Mouse (Mus musculus) 3T3-L1 (cell line): ENCODE results near the gene Nrarp.

Source experiments
- DNase-seq: peaks from one replicate; pipeline ENCODE4 v3.0.0-alpha.2; 2015; ENCODE audit warnings: low read depth, low spot score

Gene Nrarp

GRCm38 (mm10) chr2:25196172-25196954 is 15.8 kb downstream of the Nrarp start, which contains the start of gene Tor4a:
Gene Tor4a (minus strand): TSS chr2:25196886.
- DNase-seq: peak; percentile 87

DNA sequence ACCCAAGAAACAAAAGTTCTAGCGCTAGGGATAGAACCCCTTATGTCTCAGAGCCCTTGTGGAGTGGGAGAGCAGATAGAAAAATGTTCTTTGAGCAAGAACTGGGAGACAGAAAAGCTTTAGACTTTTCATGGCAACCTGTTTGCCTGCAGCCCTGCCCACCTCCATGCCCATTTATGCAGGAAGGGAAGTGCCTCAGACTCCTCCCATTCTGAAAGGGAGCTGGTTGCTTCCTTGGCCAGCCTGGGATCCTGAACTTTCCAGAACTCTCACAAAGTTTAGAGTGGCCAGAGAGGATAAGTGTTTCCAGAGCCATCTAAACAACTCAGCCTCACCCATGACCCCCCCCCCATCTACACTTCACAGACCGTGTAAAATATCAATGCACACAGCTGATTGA is 16.6 kb downstream of the Nrarp start:
- DNase-seq: peak; percentile 48

- DNase-seq: no peak
Measured at GRCm38 (mm10) chr2:25197946-25198345, 17.4 kb downstream of the Nrarp start.

DNA sequence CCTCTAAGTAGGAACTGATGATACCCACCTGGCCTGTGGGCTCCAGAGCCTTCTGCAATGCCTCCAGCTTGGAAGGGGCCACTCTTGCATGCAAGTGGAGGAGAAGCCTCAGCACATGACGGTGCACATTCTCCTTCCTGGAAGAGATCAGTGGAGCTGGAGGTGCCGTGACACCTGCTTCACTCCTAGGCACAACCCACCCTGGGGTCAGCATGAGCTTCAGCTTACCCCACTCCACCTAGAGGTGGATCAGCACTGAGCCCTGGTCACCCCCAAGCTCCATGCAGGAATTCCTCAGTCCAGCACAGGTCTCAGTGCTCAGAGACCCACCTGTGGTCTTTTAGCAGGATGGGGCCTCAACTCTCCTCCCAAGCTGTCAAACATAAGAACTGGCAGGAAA is 20.1 kb downstream of the Nrarp start:
- DNase-seq: no peak

DNA sequence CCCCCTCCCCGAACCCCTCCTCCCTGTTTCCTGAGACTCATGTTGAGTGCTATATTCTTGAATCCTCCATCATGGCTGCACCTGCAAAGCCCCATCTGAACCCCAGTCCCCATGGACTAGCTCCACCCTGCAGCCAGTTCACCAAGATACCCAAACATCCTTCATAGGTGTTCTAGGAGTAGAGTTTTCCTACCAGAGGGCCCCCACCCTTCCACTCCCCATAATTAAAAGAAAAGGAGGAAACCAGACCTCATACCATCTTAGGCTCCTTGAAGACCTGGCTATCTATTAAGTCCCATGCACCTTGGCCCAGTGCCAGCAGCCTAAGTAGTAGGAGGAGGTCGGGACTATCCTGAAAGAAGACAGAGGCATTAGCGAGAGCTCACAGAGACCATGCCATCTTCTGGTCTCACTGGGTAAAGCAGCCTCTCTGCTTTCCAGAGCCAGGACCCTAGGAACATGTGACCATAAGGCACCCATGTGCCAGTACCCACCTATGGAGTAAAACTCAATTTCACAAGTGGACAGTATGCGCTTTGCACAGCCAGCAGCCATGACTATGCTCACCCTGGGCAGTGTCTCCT is 23.2 kb downstream of the Nrarp start:
- no peak for DNase-seq

GRCm38 (mm10) chr2:25207593-25207992 is 27.0 kb downstream of the Nrarp start:
- no peak for DNase-seq

DNA sequence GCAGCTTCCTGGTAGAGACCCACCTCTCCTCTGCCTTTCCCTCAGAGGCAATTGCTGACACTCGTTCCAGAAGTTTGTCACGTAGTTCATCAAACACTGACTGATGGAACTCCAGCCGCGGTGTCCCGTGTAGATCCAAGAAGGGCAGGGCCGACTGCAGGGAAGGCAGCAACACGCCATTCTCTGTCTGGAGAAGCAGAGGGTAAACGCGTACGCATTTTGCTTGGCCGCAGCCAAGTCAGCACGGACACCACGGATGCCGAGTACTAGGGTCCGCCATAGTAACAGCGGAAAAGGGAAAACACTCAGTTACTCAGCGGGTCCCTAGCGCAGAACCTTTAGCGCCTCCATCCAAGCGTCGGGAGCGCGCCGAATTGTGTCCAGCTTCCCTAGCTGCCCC is 30.1 kb downstream of the Nrarp start:
- DNase-seq: no peak

DNA sequence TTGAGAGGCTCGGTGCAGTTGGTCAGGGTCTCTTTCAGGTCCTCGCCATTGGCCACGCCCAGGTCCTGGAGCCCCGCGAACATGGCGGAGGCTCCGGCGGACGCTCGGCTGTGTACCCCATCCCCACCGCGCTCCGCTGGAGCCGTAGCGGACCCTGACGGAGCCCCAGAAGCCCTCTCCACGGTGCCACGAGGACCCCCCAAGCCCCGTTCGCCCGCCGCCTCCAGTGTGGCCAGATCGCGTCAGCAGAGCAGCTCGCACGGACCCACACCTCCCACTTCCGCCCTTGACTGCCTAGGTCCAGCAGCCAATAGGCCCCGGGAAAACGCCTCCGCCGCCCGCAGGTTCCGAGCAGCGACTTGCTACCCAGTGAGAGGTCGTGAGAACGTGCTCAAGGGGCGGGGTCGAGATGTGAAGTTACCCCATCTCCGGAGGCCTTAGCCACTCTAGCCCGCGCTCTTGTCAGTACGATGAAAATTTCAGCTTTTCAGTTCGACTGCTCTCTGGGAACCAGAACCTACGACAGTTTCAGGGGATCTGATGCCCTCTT is 30.6 kb downstream of the Nrarp start, which contains the start of gene Nelfb:
Gene Nelfb (minus strand): TSS at position 369 of the 550 bp plus-strand sequence.
- DNase-seq: peak; percentile 95

- no peak for DNase-seq
Measured at GRCm38 (mm10) chr2:25213266-25213865, 32.8 kb downstream of the Nrarp start.

- no peak for DNase-seq
Measured at GRCm38 (mm10) chr2:25214444-25214843, 33.9 kb downstream of the Nrarp start, which contains the start of gene Stpg3. Gene Stpg3 (minus strand): TSS chr2:25214637.

GRCm38 (mm10) chr2:25217666-25218065 is 37.1 kb downstream of the Nrarp start:
- no peak for DNase-seq

GRCm38 (mm10) chr2:25218445-25218844 is 37.9 kb downstream of the Nrarp start, which contains the start of gene Fam166a:
Gene Fam166a (plus strand): TSS chr2:25218745.
- DNase-seq: no peak

GRCm38 (mm10) chr2:25221331-25221772 is 40.8 kb downstream of the Nrarp start:
- no peak for DNase-seq

DNA sequence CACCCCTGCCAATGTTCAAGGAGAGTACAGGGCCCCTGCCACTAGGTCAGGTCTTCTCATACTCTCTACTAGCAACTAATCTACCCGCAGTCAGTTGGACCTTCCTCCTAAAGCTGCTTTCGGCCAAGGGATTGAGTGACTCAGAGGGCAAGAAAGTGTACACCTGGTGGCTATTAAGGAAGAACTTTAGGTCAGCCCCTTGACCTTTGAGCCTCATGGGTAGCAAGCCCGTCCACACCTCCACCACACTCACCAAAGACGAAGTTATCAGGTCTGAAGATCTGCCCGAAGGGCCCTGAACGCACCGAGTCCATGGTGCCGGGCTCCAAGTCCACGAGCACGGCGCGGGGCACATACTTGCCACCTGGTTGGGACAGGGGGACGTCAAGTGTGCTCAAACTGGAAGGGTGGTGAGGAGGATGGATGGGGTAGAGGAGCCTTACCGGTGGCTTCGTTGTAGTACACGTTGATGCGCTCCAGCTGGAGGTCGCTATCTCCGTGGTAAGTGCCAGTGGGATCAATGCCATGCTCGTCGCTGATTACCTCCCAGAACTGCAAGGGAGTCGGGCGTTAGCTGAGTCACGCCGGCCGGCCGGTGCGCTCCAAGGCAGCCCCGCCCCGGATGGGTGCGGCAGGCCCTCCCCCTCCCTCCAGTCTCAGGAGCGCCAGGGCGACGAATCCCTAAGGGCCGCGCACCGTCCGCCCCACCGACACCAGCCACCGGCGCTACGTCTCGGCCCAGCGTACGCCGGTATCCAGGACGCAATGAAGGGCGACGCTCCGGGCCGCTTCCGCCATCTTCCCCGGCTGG is 43.3 kb downstream of the Nrarp start:
- peak; percentile 81 for DNase-seq

- no peak for DNase-seq
Measured at GRCm38 (mm10) chr2:25224492-25224765, 43.9 kb downstream of the Nrarp start, which contains the start of gene Tubb4b. Gene Tubb4b (minus strand): TSS chr2:25224702.

DNA sequence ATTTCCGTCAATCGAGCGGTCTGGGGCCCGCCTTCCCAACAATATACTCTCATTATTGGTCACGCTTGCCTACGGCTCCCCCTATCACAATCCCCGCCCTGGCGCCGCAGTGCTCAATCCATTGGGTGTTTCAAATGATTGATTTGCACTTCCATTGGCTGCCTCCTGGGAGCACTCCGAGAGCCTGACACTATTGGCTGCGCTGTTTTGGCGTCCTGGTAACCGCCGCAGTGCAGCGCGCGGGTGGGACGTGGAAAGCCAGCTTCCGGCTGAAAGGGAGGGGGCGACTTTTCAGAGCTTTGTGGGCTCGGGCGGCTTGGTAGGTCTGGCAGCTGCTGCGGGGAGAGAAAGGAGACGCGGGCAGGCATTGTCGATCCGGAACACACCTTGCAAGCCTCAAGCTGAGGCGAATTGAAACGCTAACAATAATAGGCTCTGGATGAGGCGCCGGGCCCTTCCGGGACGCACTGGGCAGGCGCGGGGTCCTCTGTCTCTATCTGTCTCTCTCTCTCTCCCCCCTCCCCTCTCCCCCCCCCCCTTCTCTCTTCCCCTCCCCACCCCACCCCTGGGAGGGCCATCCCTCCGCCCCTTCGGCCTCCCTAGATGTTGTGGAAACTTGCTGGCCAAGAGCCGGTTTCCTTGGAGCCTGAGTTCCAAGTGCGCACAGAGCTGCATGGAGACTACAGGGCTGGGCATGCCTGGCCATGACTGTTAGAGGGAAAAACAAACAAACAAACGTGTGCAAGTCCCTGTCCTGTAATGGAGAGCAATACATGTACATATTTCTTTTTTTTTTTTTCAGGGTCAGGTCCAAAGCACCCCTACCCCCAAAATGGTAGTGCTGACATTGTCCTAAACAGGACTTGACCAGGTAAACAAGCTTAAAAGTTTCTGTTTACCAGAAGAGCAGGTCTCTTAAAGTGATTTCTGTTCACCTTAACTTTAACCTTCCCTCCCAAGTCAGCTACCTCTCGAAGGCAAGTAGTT is 44.5 kb downstream of the Nrarp start:
- DNase-seq: peak; percentile 99

GRCm38 (mm10) chr2:25225811-25226379 is 45.3 kb downstream of the Nrarp start:
- DNase-seq: peak; percentile 20

- DNase-seq: no peak
Measured at GRCm38 (mm10) chr2:25226864-25227263, 46.3 kb downstream of the Nrarp start.

- no peak for DNase-seq
Measured at GRCm38 (mm10) chr2:25227406-25227805, 46.8 kb downstream of the Nrarp start.

DNA sequence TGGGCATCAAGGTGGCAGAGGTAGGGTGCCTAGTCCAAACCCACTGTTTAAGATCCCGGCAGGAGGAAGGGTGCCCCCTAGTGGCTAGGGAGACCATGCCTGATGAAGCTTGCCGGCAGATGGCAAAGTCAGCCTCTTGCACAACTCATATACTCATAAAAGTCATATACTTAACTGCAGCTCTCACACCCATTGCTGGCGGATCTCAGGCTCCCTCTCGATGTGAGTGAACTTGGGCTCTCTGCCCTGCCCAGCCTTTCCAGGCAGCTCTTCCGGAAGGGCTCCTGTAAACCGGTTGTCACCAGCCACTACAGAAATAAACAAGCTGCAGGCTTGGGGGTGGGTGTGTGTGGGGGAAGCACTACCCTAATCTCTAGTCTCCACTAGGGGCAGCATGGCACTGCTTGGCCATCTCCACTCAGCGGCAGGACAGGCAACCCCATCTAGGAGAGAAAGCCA is 47.9 kb downstream of the Nrarp start:
- DNase-seq: peak; percentile 93
